Comparison of ENCODE assay signal across 8 mouse cellular contexts in the genomic region with DNA sequence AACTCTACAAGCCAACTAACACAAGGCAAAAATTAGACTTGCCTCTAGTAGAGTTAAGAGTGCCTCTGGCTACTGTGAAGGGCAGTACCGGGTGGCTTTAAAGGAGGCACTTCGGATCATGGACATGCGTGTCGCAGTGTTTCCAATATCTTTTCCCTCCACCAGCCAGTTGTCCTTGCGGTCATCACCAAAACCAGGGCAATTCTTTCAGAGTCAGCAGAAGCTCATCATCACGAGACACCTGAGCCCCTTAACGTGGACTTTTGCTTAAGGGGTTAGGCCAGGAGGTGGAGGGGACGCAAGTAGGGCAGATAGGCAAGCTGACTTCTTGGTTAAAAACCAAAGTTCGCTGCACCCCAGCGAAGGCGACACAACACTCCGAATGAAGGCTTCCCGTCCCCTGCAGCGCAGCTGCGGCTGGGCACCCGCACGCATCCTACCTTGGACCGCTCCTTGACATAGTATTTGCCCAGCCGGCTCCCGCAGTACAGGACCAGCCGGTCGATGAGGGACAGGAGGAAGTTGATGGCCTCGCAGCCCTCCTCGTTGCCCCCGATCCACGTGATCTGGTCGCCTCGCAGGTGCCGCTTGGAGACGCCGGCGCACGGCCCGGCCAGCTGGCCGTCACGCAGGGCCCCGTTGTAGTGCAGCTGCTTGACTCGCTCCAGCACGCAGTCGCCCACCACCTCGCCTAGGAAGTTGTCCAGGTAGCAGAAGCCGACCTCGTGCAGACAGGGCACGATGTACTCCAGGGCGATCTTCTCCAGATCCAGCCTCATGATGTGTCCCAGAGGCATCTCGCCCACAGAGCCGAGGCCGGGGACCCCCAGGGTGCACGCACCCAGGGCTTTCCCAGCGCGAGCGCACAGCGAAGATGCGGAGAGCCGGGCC. TPM values are rescaled to one million over a fixed set of nuclear protein-coding genes. Genes with fewer than 3 reads are reported as not detected.
DNase-seq lines count a peak whose midpoint lies in the region; ATAC-seq and TF ChIP-seq lines count a peak whose summit lies in the region.

No protein-coding gene starts in this region.

- H3K4me1 ChIP-seq in forebrain, embryonic 10.5 days = peaks cover 48% of the 10 kb centered on the region
- peaks cover 7% of the 10 kb centered on the region; the same call in 1 of the 2 replicates for H3K4me1 ChIP-seq in hindbrain, embryonic 16.5 days (ENCODE audit: control insufficient read depth, insufficient read depth, low read depth, low read length)
- peaks cover 8% of the 10 kb centered on the region for H3K4me1 ChIP-seq in liver, embryonic 11.5 days (replicated peaks; ENCODE audit: control insufficient read depth, insufficient read depth, low read length)

- peaks cover 53% of the 10 kb centered on the region for H3K79me2 ChIP-seq in myocyte (ENCODE audit: control insufficient read depth, insufficient read depth)

- 0 out of 2 replicates have a peak, but pooled peaks cover 2% of the 10 kb centered on the region for H3K9me3 ChIP-seq in forebrain, embryonic 10.5 days
- no peaks in the 10 kb centered on the region for H3K9me3 ChIP-seq in hindbrain, embryonic 16.5 days (ENCODE audit: control insufficient read depth, low read length)
- no peaks in the 10 kb centered on the region for H3K9me3 ChIP-seq in liver, embryonic 11.5 days (ENCODE audit: control insufficient read depth, low read length)

- no peak for DNase-seq in layer of hippocampus, adult 2 months (ENCODE audit: low spot score in 2 of 2)
- DNase-seq in layer of hippocampus, adult 18-20 months (ENCODE audit: low spot score in 2 of 2) = no peak
- DNase-seq in NIH3T3 (ENCODE audit: low read depth) = peak; percentile 33
- DNase-seq in forebrain, embryonic 10.5 days (ENCODE audit: extremely low spot score, low spot score) = peak; percentile 65
- peak; percentile 61 for DNase-seq in liver, embryonic 11.5 days (ENCODE audit: low spot score)
- peak; percentile 60 for DNase-seq in thymus, postnatal 14 days

- peak overlapping the region; percentile 78 for H3K4me3 ChIP-seq in layer of hippocampus, adult 2 months
- peak overlapping the region; percentile 77 for H3K4me3 ChIP-seq in forebrain, embryonic 10.5 days
- peak overlapping the region; percentile 67 for H3K4me3 ChIP-seq in hindbrain, embryonic 16.5 days (ENCODE audit: low read length)
- H3K4me3 ChIP-seq in liver, embryonic 11.5 days (ENCODE audit: low read depth, low read length) = peak overlapping the region; percentile 70
- H3K4me3 ChIP-seq in myocyte = peak overlapping the region; percentile 99

- H3K36me3 ChIP-seq in forebrain, embryonic 10.5 days (replicated peaks) = no peaks in the 10 kb centered on the region
- H3K36me3 ChIP-seq in hindbrain, embryonic 16.5 days (ENCODE audit: control insufficient read depth, insufficient read depth, low read length) = no peaks in the 10 kb centered on the region
- no peaks in the 10 kb centered on the region for H3K36me3 ChIP-seq in liver, embryonic 11.5 days (ENCODE audit: control insufficient read depth, insufficient read depth, low read length)
- H3K36me3 ChIP-seq in myocyte (ENCODE audit: control insufficient read depth, insufficient read depth) = no peaks in the 10 kb centered on the region

- peak overlapping the region; percentile 69 for H3K9ac ChIP-seq in hindbrain, embryonic 16.5 days (ENCODE audit: low read depth, low read length)
- peak overlapping the region; percentile 64 for H3K9ac ChIP-seq in liver, embryonic 11.5 days (ENCODE audit: low read depth, low read length)

- ATAC-seq in hindbrain, embryonic 16.5 days = peak; percentile 68
- ATAC-seq in liver, embryonic 11.5 days (replicated peaks; ENCODE audit: low FRiP score) = peak; percentile 42

- peak overlapping the region; percentile 57 for H3ac ChIP-seq in myocyte (ENCODE audit: control insufficient read depth, insufficient read length)

- WGBS in forebrain, embryonic 10.5 days = 3% methylated on average over 55 of the region's 55 CpGs
- 3% methylated on average over 55 of the region's 55 CpGs for WGBS in hindbrain, embryonic 16.5 days
- whole genome bisulfite sequencing in liver, embryonic 11.5 days = 1% methylated on average over 55 of the region's 55 CpGs

- H3K27me3 ChIP-seq in forebrain, embryonic 10.5 days (ENCODE audit: poor library complexity, severe bottlenecking) = peaks cover 43% of the 10 kb centered on the region
- 0 out of 2 replicates have a peak, but pooled peaks cover 4% of the 10 kb centered on the region for H3K27me3 ChIP-seq in hindbrain, embryonic 16.5 days (replicated peaks; ENCODE audit: control insufficient read depth, insufficient read depth, low read length)
- H3K27me3 ChIP-seq in liver, embryonic 11.5 days (replicated peaks; ENCODE audit: control insufficient read depth, insufficient read depth, low read length) = peaks cover 8% of the 10 kb centered on the region; the same call in 1 of the 2 replicates
- H3K27me3 ChIP-seq in myocyte (ENCODE audit: control insufficient read depth, insufficient read depth, insufficient read length) = no peaks in the 10 kb centered on the region

- TF ChIP-seq CTCF in layer of hippocampus, adult 2 months (conservative IDR thresholded peaks at IDR 0.05) = no peak

- H3K4me2 ChIP-seq in hindbrain, embryonic 16.5 days (ENCODE audit: low read length) = peak overlapping the region; percentile 100
- H3K4me2 ChIP-seq in liver, embryonic 11.5 days = peak overlapping the region; percentile 93
- H3K4me2 ChIP-seq in myocyte (ENCODE audit: low read depth) = peak overlapping the region; percentile 71

- H3K27ac ChIP-seq in layer of hippocampus, adult 2 months = peak overlapping the region; percentile 46; the same call in 1 of the 2 replicates
- peak overlapping the region; percentile 86 for H3K27ac ChIP-seq in forebrain, embryonic 10.5 days
- peak overlapping the region; percentile 41; the same call in 1 of the 2 replicates for H3K27ac ChIP-seq in hindbrain, embryonic 16.5 days (ENCODE audit: low read depth, low read length)
- H3K27ac ChIP-seq in liver, embryonic 11.5 days (ENCODE audit: low read depth, low read length) = no peak overlapping the region; the same call in 1 of the 2 replicates

- TF ChIP-seq POLR2A in myocyte (IDR thresholded peaks at IDR 0.05; ENCODE audit: insufficient read length, low read depth) = peak; percentile 37

TF ChIP-seq in myocyte, 11 proteins besides CTCF, POLR2A, EP300 and RAD21:
- TF ChIP-seq TCF3 (IDR thresholded peaks at IDR 0.05; ENCODE audit: insufficient read length, low read depth) (no peak), E2F4 (IDR thresholded peaks at IDR 0.05; ENCODE audit: insufficient read depth) (no peak), USF1 (IDR thresholded peaks at IDR 0.05; ENCODE audit: low read depth) (no peak), MYOG (IDR thresholded peaks at IDR 0.05; ENCODE audit: control insufficient read depth in 1 of 3, insufficient read depth in 1 of 3, insufficient read length in 2 of 3, low read depth in 2 of 3) (peak in 2 of 3 experiments; percentile 66 to 83), TCF12 (IDR thresholded peaks at IDR 0.05; ENCODE audit: insufficient read depth, poor library complexity, severe bottlenecking) (no peak), REST (IDR thresholded peaks at IDR 0.05; ENCODE audit: insufficient read depth, insufficient read length) (no peak), MAX (IDR thresholded peaks at IDR 0.05; ENCODE audit: low read depth) (no peak), POLR2AphosphoS2 (IDR thresholded peaks at IDR 0.05; ENCODE audit: insufficient read length, low read depth) (peak; percentile 40), MYOD1 (IDR thresholded peaks at IDR 0.05; ENCODE audit: control insufficient read depth in 1 of 3, insufficient read length in 2 of 3, low read depth in 2 of 3) (peak in 2 of 3 experiments; percentile 58 to 86), CEBPB (IDR thresholded peaks at IDR 0.05; ENCODE audit: insufficient read depth, poor library complexity, severe bottlenecking) (no peak), SRF (IDR thresholded peaks at IDR 0.05; ENCODE audit: control insufficient read depth, insufficient read length, low read depth) (no peak)

RNA-seq across cellular contexts. Expression of gene Egln3, which starts 0.7 kb away (rescaled TPM):
- 1 to 10 TPM; 4.9 TPM for total RNA-seq in layer of hippocampus, adult 2 months (2021)
- total RNA-seq in layer of hippocampus, adult 18-20 months (2021) = 1 to 10 TPM; 5.5 TPM
- 3.2 and 3.4 TPM in 2 replicates for polyA plus RNA-seq in forebrain, embryonic 10.5 days (2016; fragmentation: Nextera tagmentation; extraction: Ambion mirVana)
- polyA plus RNA-seq in hindbrain, embryonic 16.5 days (2015; fragmentation: Nextera tagmentation; extraction: Ambion mirVana) = 7.4 and 7.6 TPM in 2 replicates
- 11.6 TPM in 2 replicates for polyA plus RNA-seq in liver, embryonic 11.5 days (2014; fragmentation: Nextera tagmentation; extraction: Ambion mirVana)
- 130 TPM for polyA plus RNA-seq in myocyte (2012; fragmentation: generic; extraction: Trizol)

Comparison
In these comparisons a context has a peak if more than half of its experiments do, and no peak if none do; other contexts are left out.
1. DNase-seq: peak in NIH3T3 (single experiment), forebrain, embryonic 10.5 days (single experiment), liver, embryonic 11.5 days (single experiment) and thymus, postnatal 14 days (single experiment); none in layer of hippocampus, adult 2 months (0 of 2) and layer of hippocampus, adult 18-20 months (0 of 2).
2. RNA of gene Egln3, which starts 0.7 kb away (polyA plus RNA-seq): 130 TPM in myocyte (single experiment); 11.6 TPM in liver, embryonic 11.5 days, 7.4 to 7.6 TPM in hindbrain, embryonic 16.5 days and 3.2 to 3.4 TPM in forebrain, embryonic 10.5 days; every median in the first group is over 10 times any median in the second.
3. Peak in every context shown above with its lines, with median percentiles within 50 percentile points of each other: H3K4me3 ChIP-seq and H3K4me2 ChIP-seq.